Mouse (Mus musculus) MEL (cell line): ENCODE measurements around the gene Ado. TPM values are rescaled to one million over a fixed set of nuclear protein-coding genes. Genes with fewer than 3 reads are reported as not detected.

Experiments
- DNase-seq: peaks from one replicate; pipeline ENCODE4 v3.0.0; 2011; ENCODE audit warnings: low read depth, low spot score
- H3K27ac ChIP-seq: 2 replicates; pipeline ENCODE4 v1.5.1; 2012; ENCODE audit warnings: low read depth, mild to moderate bottlenecking, control low read depth, low read length, moderate library complexity; ENCODE audit not compliant: control insufficient read depth
- H3K27me3 ChIP-seq, 2 experiments: fragments of 150-350 bp in 1 of 2; sonication (generic) in 1 of 2; 2 replicates each; pipeline ENCODE4 v1.6.1; 2012; ENCODE audit warnings: low read length in 2 of 2, mild to moderate bottlenecking in 2 of 2, improper control_type of control experiment in 1 of 2, moderate library complexity in 1 of 2; ENCODE audit not compliant: insufficient read depth in 2 of 2, control insufficient read depth in 1 of 2
- H3K36me3 ChIP-seq, 2 experiments: 2 replicates each; pipeline ENCODE4 v1.6.1; 2012 to 2014; ENCODE audit warnings: low read length in 2 of 2, improper control_type of control experiment in 1 of 2, inconsistent platforms in 1 of 2, mild to moderate bottlenecking in 1 of 2; ENCODE audit not compliant: insufficient read depth in 2 of 2, control insufficient read depth in 1 of 2
- H3K4me1 ChIP-seq, 2 experiments: fragments of 150-350 bp in 1 of 2; sonication (generic) in 1 of 2; 2 replicates each; pipeline ENCODE4 v1.6.1; 2012; ENCODE audit warnings: low read length in 2 of 2, improper control_type of control experiment in 1 of 2, mild to moderate bottlenecking in 1 of 2; ENCODE audit not compliant: insufficient read depth in 2 of 2, control insufficient read depth in 1 of 2
- H3K4me3 ChIP-seq, 2 experiments: fragments of 150-350 bp in 1 of 2; sonication (generic) in 1 of 2; 2 replicates each; pipeline ENCODE4 v1.5.1; 2012; ENCODE audit warnings: low read depth in 2 of 2, low read length in 2 of 2, mild to moderate bottlenecking in 2 of 2, moderate library complexity in 2 of 2, control low read depth in 1 of 2, improper control_type of control experiment in 1 of 2; ENCODE audit not compliant: control insufficient read depth in 1 of 2, insufficient read depth in 1 of 2
- H3K79me2 ChIP-seq: 2 replicates; pipeline ENCODE4 v1.6.1; 2012; ENCODE audit warnings: mild to moderate bottlenecking, low read length, moderate library complexity; ENCODE audit not compliant: control insufficient read depth, poor library complexity, insufficient read depth
- H3K9ac ChIP-seq: 2 replicates; pipeline ENCODE4 v1.6.1; 2012; ENCODE audit warnings: low read depth, mild to moderate bottlenecking, control low read depth, low read length, moderate library complexity; ENCODE audit not compliant: control insufficient read depth, poor library complexity, severe bottlenecking
- H3K9me3 ChIP-seq: fragments of 150-350 bp; sonication (generic); replicated peaks from 2 replicates; pipeline ENCODE4 v1.6.1; 2012; ENCODE audit warnings: mild to moderate bottlenecking, low read length, improper control_type of control experiment, moderate library complexity; ENCODE audit not compliant: insufficient read depth
- CHD2 ChIP-seq: IDR thresholded peaks from 2 replicates; pipeline ENCODE4 v1.6.1; 2011; ENCODE audit warnings: low read length, improper control_type of control experiment
- E2F4 ChIP-seq: IDR thresholded peaks from 2 replicates; pipeline ENCODE4 v1.6.1; 2011; ENCODE audit warnings: low read depth, low read length, improper control_type of control experiment, borderline replicate concordance
- EP300 ChIP-seq, 2 experiments: IDR thresholded peaks; 2 replicates each; pipeline ENCODE4 v1.6.1; 2011; ENCODE audit warnings: improper control_type of control experiment in 2 of 2, low read length in 2 of 2, low read depth in 1 of 2, mild to moderate bottlenecking in 1 of 2
- GABPA ChIP-seq: IDR thresholded peaks from 2 replicates; pipeline ENCODE4 v1.6.1; 2012; ENCODE audit warnings: low read depth, mild to moderate bottlenecking, inconsistent platforms, low read length, improper control_type of control experiment, moderate library complexity
- HCFC1 ChIP-seq: IDR thresholded peaks from 2 replicates; pipeline ENCODE4 v1.6.1; 2012; ENCODE audit warnings: low read depth, mild to moderate bottlenecking, inconsistent platforms, low read length, improper control_type of control experiment, moderate library complexity
- JUND ChIP-seq: IDR thresholded peaks from 2 replicates; pipeline ENCODE4 v1.6.1; 2011; ENCODE audit warnings: low read depth, mild to moderate bottlenecking, improper control_type of control experiment, low read length
- KAT2A ChIP-seq: conservative IDR thresholded peaks from 2 replicates; pipeline ENCODE4 v1.6.1; 2012; ENCODE audit warnings: low read depth, low read length, improper control_type of control experiment, inconsistent platforms
- MAX ChIP-seq: IDR thresholded peaks from 2 replicates; pipeline ENCODE4 v1.6.1; 2011; ENCODE audit warnings: low read length, improper control_type of control experiment
- MEF2A ChIP-seq: IDR thresholded peaks from 2 replicates; pipeline ENCODE4 v1.6.1; 2014; ENCODE audit warnings: low read depth, mild to moderate bottlenecking, inconsistent platforms, low read length, improper control_type of control experiment; ENCODE audit not compliant: poor library complexity, insufficient replicate concordance, severe bottlenecking; ENCODE audit errors: extremely low read depth
- MXI1 ChIP-seq: IDR thresholded peaks from 2 replicates; pipeline ENCODE4 v1.6.1; 2011; ENCODE audit warnings: mild to moderate bottlenecking, low read depth, low read length, improper control_type of control experiment
- MYC ChIP-seq: IDR thresholded peaks from 2 replicates; pipeline ENCODE4 v1.6.1; 2011; ENCODE audit warnings: low read depth, mild to moderate bottlenecking, low read length, improper control_type of control experiment, moderate library complexity
- NRF1 ChIP-seq: IDR thresholded peaks from 2 replicates; pipeline ENCODE4 v1.6.1; 2014; ENCODE audit warnings: low read depth, mild to moderate bottlenecking, inconsistent platforms, low read length, improper control_type of control experiment, moderate library complexity; ENCODE audit not compliant: poor library complexity, insufficient read depth, severe bottlenecking
- POLR2AphosphoS2 ChIP-seq: IDR thresholded peaks from 2 replicates; pipeline ENCODE4 v1.6.1; 2011; ENCODE audit warnings: low read length, improper control_type of control experiment
- SIN3A ChIP-seq: IDR thresholded peaks from 2 replicates; pipeline ENCODE4 v1.6.1; 2012; ENCODE audit warnings: low read length, improper control_type of control experiment, inconsistent platforms
- TAL1 ChIP-seq: IDR thresholded peaks from 2 replicates; pipeline ENCODE4 v1.6.1; 2012; ENCODE audit warnings: mild to moderate bottlenecking, inconsistent platforms, low read length, moderate library complexity, mixed read lengths
- TCF12 ChIP-seq: IDR thresholded peaks from 2 replicates; pipeline ENCODE4 v1.6.1; 2014; ENCODE audit warnings: low read depth, mild to moderate bottlenecking, inconsistent platforms, low read length, improper control_type of control experiment, moderate library complexity
- ZC3H11A ChIP-seq: IDR thresholded peaks from 2 replicates; pipeline ENCODE4 v1.6.1; 2012; ENCODE audit warnings: low read depth, mild to moderate bottlenecking, inconsistent platforms, low read length, improper control_type of control experiment
- ZKSCAN1 ChIP-seq: IDR thresholded peaks from 2 replicates; pipeline ENCODE4 v1.6.1; 2012; ENCODE audit warnings: low read depth, mild to moderate bottlenecking, inconsistent platforms, low read length, improper control_type of control experiment, moderate library complexity
- ZNF384 ChIP-seq: IDR thresholded peaks from 2 replicates; pipeline ENCODE4 v1.6.1; 2012; ENCODE audit warnings: low read depth, mild to moderate bottlenecking, inconsistent platforms, low read length, improper control_type of control experiment
- polyA plus RNA-seq, 2 experiments: library from polyadenylated mRNA; stranded (reverse) in 1 of 2; unstranded in 1 of 2; fragments of >175 nt in 1 of 2; fragments of >200 nt in 1 of 2; gene quantifications; 2 replicates each; pipeline versions ENCODE4 v1.2.1 to v1.2.4; 2012; ENCODE audit warnings: low replicate concordance in 2 of 2, low read depth in 1 of 2; ENCODE audit not compliant: insufficient read length in 2 of 2, insufficient read depth in 1 of 2, missing spikeins in 1 of 2
- total RNA-seq: library from RNA; depleted of rRNA; stranded (reverse); fragments of 300-350 nt; gene quantifications from 2 replicates; pipeline ENCODE4 v1.2.3, GENCODE M21; 2012

Ado gene
- total and polyA plus RNA-seq, 3 experiments, result 16.9 to 86.9 (median 19.3) TPM

DNA sequence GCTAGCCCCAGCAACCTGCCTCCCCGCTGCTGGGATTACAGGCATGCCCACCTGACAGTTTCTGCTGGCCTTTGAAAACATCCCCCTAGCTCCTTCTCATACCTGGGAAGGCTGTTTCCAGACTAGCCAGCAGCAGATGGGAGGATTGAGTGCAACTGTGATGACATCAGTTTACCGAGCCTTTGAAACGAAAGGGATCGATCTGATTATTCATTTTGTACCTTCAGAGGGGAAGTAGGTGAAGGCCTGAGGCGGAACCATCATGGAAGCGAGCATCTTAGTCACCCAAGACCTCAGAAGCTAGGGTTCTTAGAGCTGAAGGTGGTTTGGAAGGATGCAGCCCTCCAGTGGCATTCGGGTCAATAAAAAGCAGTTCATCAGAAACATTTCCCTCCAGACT lies 15.8 kb upstream of the Ado start:
- H3K4me3 ChIP-seq, result no peak overlapping the region
- no peak overlapping the region for H3K27ac ChIP-seq
- peaks cover 15 to 23% of the 10 kb centered on the region in 2 experiments for H3K4me1 ChIP-seq
- H3K9me3 ChIP-seq, result no peaks in the 10 kb centered on the region
- H3K27me3 ChIP-seq, result no peaks in the 10 kb centered on the region
- no peak for DNase-seq
- TF ChIP-seq MAX (no peak), EP300 (IDR thresholded peaks at IDR 0.05; ENCODE audit: low read depth in 1 of 2, low read length in 2 of 2) (no peak), KAT2A (no peak), JUND (no peak), MXI1 (no peak), TCF12 (no peak), SIN3A (no peak)
- no peak overlapping the region for H3K9ac ChIP-seq
- peaks cover 0 to 28% of the 10 kb centered on the region in 2 experiments; a peak in 2 of 4 replicates for H3K36me3 ChIP-seq
- H3K79me2 ChIP-seq, result no peaks in the 10 kb centered on the region

DNA sequence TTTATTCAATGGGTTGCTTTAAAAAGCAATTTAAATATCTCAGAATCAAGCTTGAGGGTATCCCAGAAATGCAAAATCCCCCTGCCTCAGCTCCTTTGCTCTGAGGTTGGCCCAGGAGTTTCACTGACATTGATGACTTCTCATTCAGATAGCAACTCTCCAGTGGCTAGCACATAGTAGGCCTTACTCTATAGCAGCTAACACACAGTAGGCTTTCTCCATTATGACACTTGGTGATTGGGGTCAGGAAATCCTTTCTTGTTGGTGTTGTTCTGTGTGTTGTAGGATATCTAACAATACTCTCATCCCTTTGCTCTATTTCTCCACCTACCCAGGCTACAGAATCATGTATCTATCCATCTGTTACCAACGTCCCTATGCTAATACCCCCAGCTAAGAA lies 12.4 kb upstream of the Ado start:
- no peak for DNase-seq
- Histone ChIP-seq H3K79me2 (no peaks in the 10 kb centered on the region), H3K9me3 (no peaks in the 10 kb centered on the region), H3K36me3 (peaks cover 0 to 6% of the 10 kb centered on the region in 2 experiments; a peak in 2 of 4 replicates), H3K27me3 (peaks cover 0 to 1% of the 10 kb centered on the region in 2 experiments; a peak in 1 of 4 replicates), H3K4me3 (no peak overlapping the region), H3K27ac (no peak overlapping the region), H3K9ac (no peak overlapping the region), H3K4me1 (peaks cover 4 to 8% of the 10 kb centered on the region in 2 experiments; a peak in 1 of 4 replicates)
- no peak for TF ChIP-seq E2F4
- TF ChIP-seq ZKSCAN1, result peak; percentile 80

DNA sequence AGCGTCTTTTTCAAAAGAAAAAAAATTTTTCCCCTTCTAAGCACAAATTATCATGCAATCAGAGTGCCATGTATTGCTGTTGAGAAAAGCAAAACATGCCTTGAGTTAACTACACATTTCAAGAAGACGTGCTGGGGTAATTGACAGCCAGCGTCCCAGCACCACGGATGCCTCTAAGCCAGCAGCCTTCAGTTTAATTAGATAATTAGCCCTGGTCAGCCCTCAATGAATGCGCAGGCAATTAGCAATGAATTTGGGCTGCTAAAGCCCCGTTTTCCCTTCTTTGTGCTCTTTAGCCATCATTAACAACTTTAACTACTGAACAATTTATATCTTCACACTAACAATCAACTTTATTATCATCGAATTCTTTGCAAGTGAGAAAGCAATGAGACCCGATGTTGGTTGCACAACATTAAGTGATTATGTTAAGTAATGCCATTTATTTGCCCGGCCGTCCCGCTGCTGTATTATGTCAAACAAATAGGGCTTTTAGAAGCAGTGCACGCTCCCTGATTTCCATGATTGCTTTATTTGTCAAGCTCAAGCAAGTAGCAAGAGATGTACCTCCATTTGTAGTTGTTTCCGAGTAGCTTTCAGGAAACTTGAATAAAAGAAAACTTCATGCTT lies 11.1 kb upstream of the Ado start:
- no peaks in the 10 kb centered on the region for H3K36me3 ChIP-seq
- no peak for DNase-seq
- TF ChIP-seq CHD2 (no peak), MEF2A (no peak), ZC3H11A (no peak), GABPA (no peak), TCF12 (no peak), MYC (no peak), ZNF384 (no peak), POLR2AphosphoS2 (no peak), E2F4 (no peak), ZKSCAN1 (no peak), NRF1 (no peak), TAL1 (no peak), HCFC1 (no peak)
- no peaks in the 10 kb centered on the region for H3K9me3 ChIP-seq
- no peaks in the 10 kb centered on the region for H3K4me1 ChIP-seq
- H3K27ac ChIP-seq, result no peak overlapping the region
- H3K4me3 ChIP-seq, result no peak overlapping the region
- no peak overlapping the region for H3K9ac ChIP-seq
- peaks cover 0 to 1% of the 10 kb centered on the region in 2 experiments; a peak in 1 of 4 replicates for H3K27me3 ChIP-seq
- H3K79me2 ChIP-seq, result no peaks in the 10 kb centered on the region
